Comparison of ENCODE assay signal across 10 mouse cellular contexts in genomic region chr4:57788709-57789108, GRCm38 (mm10).
DNase-seq lines count a peak whose midpoint lies in the region; ATAC-seq and TF ChIP-seq lines count a peak whose summit lies in the region.
"Had no signal": no experiment of that assay in that cellular context is flagged by ENCODE, and none has a peak within 500 bp of the region (broad histone marks: within the 10 kb centered on the region; RNA-seq: fewer than 3 reads in every experiment).

No protein-coding gene starts in this region.

- H3K9me3 ChIP-seq in kidney, embryonic 15.5 days (replicated peaks): no peaks in the 10 kb centered on the region
- no peaks in the 10 kb centered on the region for H3K9me3 ChIP-seq in CH12.LX (replicated peaks; ENCODE audit: low read length)
- H3K9me3 ChIP-seq in forebrain, embryonic 14.5 days (replicated peaks; ENCODE audit: control insufficient read depth, low read length): no peaks in the 10 kb centered on the region
- no peaks in the 10 kb centered on the region for H3K9me3 ChIP-seq in forebrain, embryonic 16.5 days (ENCODE audit: control insufficient read depth, low read length)
- H3K9me3 ChIP-seq: stomach, embryonic 15.5 days had no signal

- TF ChIP-seq POLR2A in kidney, adult 2 months (IDR thresholded peaks at IDR 0.05; ENCODE audit: low read depth, low read length): no peak
- TF ChIP-seq POLR2A in CH12.LX (IDR thresholded peaks at IDR 0.05; ENCODE audit: low read depth, low read length): no peak
- TF ChIP-seq POLR2A in cortical plate, adult 2 months (IDR thresholded peaks at IDR 0.05; ENCODE audit: extremely low read depth, insufficient read depth, low read length): no peak

- no peak for ATAC-seq in kidney, embryonic 15.5 days (replicated peaks; ENCODE audit: low FRiP score)
- no peak for ATAC-seq in forebrain, embryonic 14.5 days
- ATAC-seq in forebrain, embryonic 16.5 days: no peak

- H3K9ac ChIP-seq in kidney, embryonic 15.5 days: no peak overlapping the region
- H3K9ac ChIP-seq in CH12.LX (ENCODE audit: insufficient read depth, low read depth): no peak overlapping the region
- no peak overlapping the region for H3K9ac ChIP-seq in forebrain, embryonic 14.5 days (ENCODE audit: low read length)
- no peak overlapping the region for H3K9ac ChIP-seq in forebrain, embryonic 16.5 days (replicated peaks; ENCODE audit: low read depth, low read length)
- H3K9ac ChIP-seq: stomach, embryonic 15.5 days had no signal

- no peaks in the 10 kb centered on the region for H3K27me3 ChIP-seq in kidney, adult 2 months (replicated peaks; ENCODE audit: control insufficient read depth, insufficient read depth, low read length)
- H3K27me3 ChIP-seq in kidney, embryonic 15.5 days: peaks cover 3% of the 10 kb centered on the region
- no peaks in the 10 kb centered on the region for H3K27me3 ChIP-seq in CH12.LX (replicated peaks)
- H3K27me3 ChIP-seq in forebrain, embryonic 14.5 days (replicated peaks; ENCODE audit: control insufficient read depth, insufficient read depth, low read length): no peaks in the 10 kb centered on the region
- H3K27me3 ChIP-seq in forebrain, embryonic 16.5 days (replicated peaks; ENCODE audit: control insufficient read depth, insufficient read depth, low read length): no peaks in the 10 kb centered on the region
- H3K27me3 ChIP-seq: stomach, embryonic 15.5 days had no signal

- peak; percentile 85 for TF ChIP-seq RAD21 in CH12.LX (IDR thresholded peaks at IDR 0.05; ENCODE audit: low read depth, low read length)

- no peak overlapping the region for H3K4me3 ChIP-seq in kidney, adult 2 months (ENCODE audit: insufficient read depth, low read depth, low read length)
- no peak overlapping the region for H3K4me3 ChIP-seq in kidney, embryonic 15.5 days (replicated peaks)
- H3K4me3 ChIP-seq in CH12.LX (replicated peaks in 1 of 3; ENCODE audit: low read depth in 2 of 3, low read length in 2 of 3, poor library complexity in 1 of 3): no peak overlapping the region
- H3K4me3 ChIP-seq in cortical plate, adult 2 months (ENCODE audit: insufficient read depth, low read length): no peak overlapping the region
- H3K4me3 ChIP-seq in forebrain, embryonic 14.5 days (ENCODE audit: low read depth, low read length): no peak overlapping the region
- no peak overlapping the region for H3K4me3 ChIP-seq in forebrain, embryonic 16.5 days (replicated peaks; ENCODE audit: low read length)
- H3K4me3 ChIP-seq: stomach, embryonic 15.5 days had no signal

- DNase-seq in kidney, adult 2 months: peak; percentile 58
- peak; percentile 50 for DNase-seq in CH12.LX (ENCODE audit: extremely low read depth)
- DNase-seq in spleen, postnatal 14 days (ENCODE audit: low spot score in 2 of 2): peak; percentile 16 to 38
- no peak for DNase-seq in forebrain, embryonic 14.5 days (ENCODE audit: low spot score)
- DNase-seq in layer of hippocampus, postnatal 14 days (ENCODE audit: low spot score in 2 of 2): no peak
- DNase-seq: midbrain, embryonic 14.5 days had no signal

- no peak overlapping the region for H3K27ac ChIP-seq in kidney, adult 2 months (ENCODE audit: insufficient read depth, low read depth, low read length)
- H3K27ac ChIP-seq in kidney, embryonic 15.5 days: no peak overlapping the region
- no peak overlapping the region for H3K27ac ChIP-seq in CH12.LX (ENCODE audit: insufficient read depth, low read depth)
- no peak overlapping the region for H3K27ac ChIP-seq in cortical plate, adult 2 months (ENCODE audit: insufficient read depth, low read length)
- H3K27ac ChIP-seq in forebrain, embryonic 14.5 days (ENCODE audit: low read depth, low read length): no peak overlapping the region
- H3K27ac ChIP-seq in forebrain, embryonic 16.5 days (ENCODE audit: low read length): no peak overlapping the region
- H3K27ac ChIP-seq: stomach, embryonic 15.5 days had no signal

- no peak for TF ChIP-seq EP300 in CH12.LX (IDR thresholded peaks at IDR 0.05; ENCODE audit: low read length)

- no peaks in the 10 kb centered on the region for H3K79me2 ChIP-seq in CH12.LX (replicated peaks; ENCODE audit: control insufficient read depth, extremely low read depth, insufficient read depth, poor library complexity, severe bottlenecking)

- no peak overlapping the region for H3K4me2 ChIP-seq in kidney, embryonic 15.5 days
- H3K4me2 ChIP-seq in CH12.LX (ENCODE audit: insufficient read depth, low read depth, poor library complexity, severe bottlenecking): no peak overlapping the region
- H3K4me2 ChIP-seq in forebrain, embryonic 14.5 days (ENCODE audit: low read length): no peak overlapping the region
- H3K4me2 ChIP-seq in forebrain, embryonic 16.5 days (ENCODE audit: low read length): no peak overlapping the region
- H3K4me2 ChIP-seq: stomach, embryonic 15.5 days had no signal

- WGBS in kidney, adult 2 months: 59% methylated on average over 5 of the region's 5 CpGs
- WGBS in kidney, embryonic 15.5 days: 70% methylated on average over 5 of the region's 5 CpGs
- 58% methylated on average over 5 of the region's 5 CpGs for WGBS in forebrain, embryonic 14.5 days
- WGBS in forebrain, embryonic 16.5 days: 57% methylated on average over 5 of the region's 5 CpGs

- H3K36me3 ChIP-seq in kidney, adult 2 months (ENCODE audit: control insufficient read depth, insufficient read depth, low read length): no peaks in the 10 kb centered on the region
- no peaks in the 10 kb centered on the region for H3K36me3 ChIP-seq in kidney, embryonic 15.5 days
- H3K36me3 ChIP-seq in CH12.LX (replicated peaks in 1 of 2; ENCODE audit: control insufficient read depth in 1 of 2, insufficient read depth in 1 of 2, low read length in 1 of 2): no peaks in the 10 kb centered on the region
- H3K36me3 ChIP-seq in forebrain, embryonic 14.5 days (ENCODE audit: control insufficient read depth, insufficient read depth, low read length): no peaks in the 10 kb centered on the region
- no peaks in the 10 kb centered on the region for H3K36me3 ChIP-seq in forebrain, embryonic 16.5 days (ENCODE audit: control insufficient read depth, insufficient read depth)
- H3K36me3 ChIP-seq: stomach, embryonic 15.5 days had no signal

- in situ Hi-C loops in CH12.LX (cut with MboI; ENCODE audit: low pct_ligation_motif_present, low pct_unique_long_range_greater_than_20kb, low sequenced_read_pairs): no loop called here

- H3K4me1 ChIP-seq in kidney, adult 2 months (ENCODE audit: control insufficient read depth, insufficient read depth, low read length): peaks cover 4% of the 10 kb centered on the region; the same call in 1 of the 2 replicates
- no peaks in the 10 kb centered on the region for H3K4me1 ChIP-seq in kidney, embryonic 15.5 days
- H3K4me1 ChIP-seq in CH12.LX (ENCODE audit: control insufficient read depth in 1 of 2, insufficient read depth in 2 of 2): no peaks in the 10 kb centered on the region
- H3K4me1 ChIP-seq in cortical plate, adult 2 months (ENCODE audit: control insufficient read depth, insufficient read depth, low read length): no peaks in the 10 kb centered on the region
- H3K4me1 ChIP-seq in forebrain, embryonic 14.5 days (ENCODE audit: control insufficient read depth, insufficient read depth, low read length): peaks cover 2% of the 10 kb centered on the region; the same call in 1 of the 2 replicates
- H3K4me1 ChIP-seq in forebrain, embryonic 16.5 days (replicated peaks; ENCODE audit: control insufficient read depth, insufficient read depth, low read length): peaks cover 3% of the 10 kb centered on the region

- dilution Hi-C loops in CH12.LX (cut with MboI; ENCODE audit: extremely low pct_ligation_motif_present, extremely low pct_unique_long_range_greater_than_20kb, low sequenced_read_pairs): no loop called here

- peak; percentile 66 for TF ChIP-seq CTCF in kidney, adult 2 months (conservative IDR thresholded peaks at IDR 0.05; ENCODE audit: insufficient read depth, insufficient read length, low read depth, low read length)
- peak; percentile 37 to 94 for TF ChIP-seq CTCF in CH12.LX (conservative IDR thresholded peaks at IDR 0.05 in 1 of 2, IDR thresholded peaks at IDR 0.05 in 1 of 2; ENCODE audit: low read depth in 2 of 2, low read length in 2 of 2)
- peak; percentile 28; the same call in 1 of the 2 replicates for TF ChIP-seq CTCF in cortical plate, adult 2 months (IDR thresholded peaks at IDR 0.05; ENCODE audit: extremely low read depth, insufficient read depth, low read length)

TF ChIP-seq in CH12.LX, 34 proteins besides CTCF, POLR2A, EP300 and RAD21:
- TF ChIP-seq ETS1 (conservative IDR thresholded peaks at IDR 0.05; ENCODE audit: low read depth, low read length) (no peak), ZNF384 (IDR thresholded peaks at IDR 0.05; ENCODE audit: low read depth, low read length) (peak; percentile 77), ZC3H11A (IDR thresholded peaks at IDR 0.05; ENCODE audit: low read depth, low read length) (peak; percentile 80), SMC3 (IDR thresholded peaks at IDR 0.05; ENCODE audit: low read depth, low read length) (peak; percentile 97), MAZ (IDR thresholded peaks at IDR 0.05; ENCODE audit: low read depth, low read length) (peak; percentile 62; the same call in 1 of the 2 replicates), NRF1 (IDR thresholded peaks at IDR 0.05; ENCODE audit: low read depth, low read length) (no peak), ELF1 (IDR thresholded peaks at IDR 0.05; ENCODE audit: low read depth, low read length) (peak; percentile 31)

Comparison
In these comparisons a context has a peak if more than half of its experiments do, and no peak if none do; other contexts are left out.
1. DNase-seq: peak in kidney, adult 2 months (single experiment), CH12.LX (single experiment) and spleen, postnatal 14 days (2 of 2); none in forebrain, embryonic 14.5 days (single experiment) and layer of hippocampus, postnatal 14 days (0 of 2).
2. Peak in every context shown above with its lines, with median percentiles within 50 percentile points of each other: CTCF ChIP-seq.